Mouse (Mus musculus): Measurements from ENCODE around the gene Epha1. TPM values are rescaled to one million over a fixed set of nuclear protein-coding genes. Genes with fewer than 3 reads are reported as not detected.

The Epha1 gene
- polyA plus RNA-seq, 1 experiment from 2014 or later: 4.3 TPM

GRCm38 (mm10) chr6:42361041-42361895, 11.8 kb downstream of the Epha1 start:
- Histone ChIP-seq H3K9ac (ENCODE audit: low read depth, low read length) (no peak overlapping the region), H3K4me3 (ENCODE audit: low read depth, low read length) (no peak overlapping the region), H3K36me3 (ENCODE audit: control insufficient read depth, insufficient read depth, low read length) (peaks cover 51% of the 10 kb centered on the region), H3K27me3 (replicated peaks; ENCODE audit: control insufficient read depth, insufficient read depth, low read length) (no peaks in the 10 kb centered on the region), H3K27ac (replicated peaks; ENCODE audit: low read depth, low read length) (no peak overlapping the region), H3K9me3 (ENCODE audit: control insufficient read depth, low read length) (no peaks in the 10 kb centered on the region), H3K4me2 (ENCODE audit: low read depth, low read length) (no peak overlapping the region), H3K4me1 (ENCODE audit: control insufficient read depth, insufficient read depth, low read length) (no peaks in the 10 kb centered on the region)
- DNase-seq (ENCODE audit: low spot score) (no peak), ATAC-seq (ENCODE audit: low read depth) (no peak)
- 88% methylated on average over 13 of the region's 13 CpGs for WGBS

GRCm38 (mm10) chr6:42360231-42360840, 12.7 kb downstream of the Epha1 start:
- H3K36me3 ChIP-seq (ENCODE audit: control insufficient read depth, insufficient read depth, low read length): peaks cover 60% of the 10 kb centered on the region

GRCm38 (mm10) chr6:42359364-42360147, 13.5 kb downstream of the Epha1 start:
- Histone ChIP-seq H3K4me3 (ENCODE audit: low read depth, low read length) (no peak overlapping the region), H3K36me3 (ENCODE audit: control insufficient read depth, insufficient read depth, low read length) (peaks cover 68% of the 10 kb centered on the region), H3K27ac (replicated peaks; ENCODE audit: low read depth, low read length) (no peak overlapping the region), H3K9me3 (ENCODE audit: control insufficient read depth, low read length) (no peaks in the 10 kb centered on the region), H3K4me1 (ENCODE audit: control insufficient read depth, insufficient read depth, low read length) (no peaks in the 10 kb centered on the region), H3K27me3 (replicated peaks; ENCODE audit: control insufficient read depth, insufficient read depth, low read length) (no peaks in the 10 kb centered on the region), H3K4me2 (ENCODE audit: low read depth, low read length) (no peak overlapping the region), H3K9ac (ENCODE audit: low read depth, low read length) (no peak overlapping the region)
- ATAC-seq (ENCODE audit: low read depth) (no peak), DNase-seq (ENCODE audit: low spot score) (no peak)
- 70% methylated on average over 9 of the region's 9 CpGs for WGBS

More at GRCm38 (mm10) chr6:42360231-42360840, 12.7 kb downstream of the Epha1 start:
- no peak for DNase-seq (ENCODE audit: low spot score)
- Histone ChIP-seq H3K4me2 (ENCODE audit: low read depth, low read length) (no peak overlapping the region), H3K4me3 (ENCODE audit: low read depth, low read length) (no peak overlapping the region), H3K27ac (replicated peaks; ENCODE audit: low read depth, low read length) (no peak overlapping the region), H3K9me3 (ENCODE audit: control insufficient read depth, low read length) (no peaks in the 10 kb centered on the region), H3K4me1 (ENCODE audit: control insufficient read depth, insufficient read depth, low read length) (no peaks in the 10 kb centered on the region), H3K27me3 (replicated peaks; ENCODE audit: control insufficient read depth, insufficient read depth, low read length) (no peaks in the 10 kb centered on the region), H3K9ac (ENCODE audit: low read depth, low read length) (no peak overlapping the region)
- WGBS: 78% methylated on average over 6 of the region's 6 CpGs
- ATAC-seq (ENCODE audit: low read depth): no peak

GRCm38 (mm10) chr6:42358901-42359300, 14.2 kb downstream of the Epha1 start:
- ATAC-seq (ENCODE audit: low read depth): no peak
- H3K9me3 ChIP-seq (ENCODE audit: control insufficient read depth, low read length): no peaks in the 10 kb centered on the region
- no peak overlapping the region for H3K4me3 ChIP-seq (ENCODE audit: low read depth, low read length)
- no peak for DNase-seq (ENCODE audit: low spot score)
- 89% methylated on average over 12 of the region's 12 CpGs for WGBS
- H3K27me3 ChIP-seq (replicated peaks; ENCODE audit: control insufficient read depth, insufficient read depth, low read length): no peaks in the 10 kb centered on the region
- H3K4me1 ChIP-seq (ENCODE audit: control insufficient read depth, insufficient read depth, low read length): 0 out of 2 replicates have a peak, but pooled peaks cover 5% of the 10 kb centered on the region
- H3K27ac ChIP-seq (replicated peaks; ENCODE audit: low read depth, low read length): no peak overlapping the region
- peaks cover 68% of the 10 kb centered on the region for H3K36me3 ChIP-seq (ENCODE audit: control insufficient read depth, insufficient read depth, low read length)
- no peak overlapping the region for H3K9ac ChIP-seq (ENCODE audit: low read depth, low read length)
- H3K4me2 ChIP-seq (ENCODE audit: low read depth, low read length): no peak overlapping the region

GRCm38 (mm10) chr6:42357901-42358300, 15.2 kb downstream of the Epha1 start:
- no peak for ATAC-seq (ENCODE audit: low read depth)
- Histone ChIP-seq H3K9ac (ENCODE audit: low read depth, low read length) (no peak overlapping the region), H3K9me3 (ENCODE audit: control insufficient read depth, low read length) (no peaks in the 10 kb centered on the region), H3K4me2 (ENCODE audit: low read depth, low read length) (no peak overlapping the region), H3K27ac (replicated peaks; ENCODE audit: low read depth, low read length) (no peak overlapping the region), H3K4me1 (ENCODE audit: control insufficient read depth, insufficient read depth, low read length) (peaks cover 14% of the 10 kb centered on the region), H3K36me3 (ENCODE audit: control insufficient read depth, insufficient read depth, low read length) (peaks cover 75% of the 10 kb centered on the region), H3K27me3 (replicated peaks; ENCODE audit: control insufficient read depth, insufficient read depth, low read length) (no peaks in the 10 kb centered on the region), H3K4me3 (ENCODE audit: low read depth, low read length) (no peak overlapping the region)
- WGBS: 67% methylated on average over 5 of the region's 6 CpGs
- no peak for DNase-seq (ENCODE audit: low spot score)

- Histone ChIP-seq H3K4me2 (ENCODE audit: low read depth, low read length) (no peak overlapping the region), H3K27ac (replicated peaks; ENCODE audit: low read depth, low read length) (no peak overlapping the region), H3K9me3 (ENCODE audit: control insufficient read depth, low read length) (no peaks in the 10 kb centered on the region), H3K4me3 (ENCODE audit: low read depth, low read length) (no peak overlapping the region), H3K27me3 (replicated peaks; ENCODE audit: control insufficient read depth, insufficient read depth, low read length) (no peaks in the 10 kb centered on the region), H3K36me3 (ENCODE audit: control insufficient read depth, insufficient read depth, low read length) (peaks cover 85% of the 10 kb centered on the region), H3K9ac (ENCODE audit: low read depth, low read length) (no peak overlapping the region), H3K4me1 (ENCODE audit: control insufficient read depth, insufficient read depth, low read length) (peaks cover 23% of the 10 kb centered on the region)
- DNase-seq (ENCODE audit: low spot score) (no peak), ATAC-seq (ENCODE audit: low read depth) (no peak)
- WGBS: 93% methylated on average over 5 of the region's 5 CpGs
Measured at GRCm38 (mm10) chr6:42356913-42357312, 16.2 kb downstream of the Epha1 start.

- Histone ChIP-seq H3K9ac (ENCODE audit: low read depth, low read length) (no peak overlapping the region), H3K27ac (replicated peaks; ENCODE audit: low read depth, low read length) (no peak overlapping the region), H3K4me3 (ENCODE audit: low read depth, low read length) (no peak overlapping the region), H3K36me3 (ENCODE audit: control insufficient read depth, insufficient read depth, low read length) (peaks cover 89% of the 10 kb centered on the region), H3K9me3 (ENCODE audit: control insufficient read depth, low read length) (no peaks in the 10 kb centered on the region), H3K4me2 (ENCODE audit: low read depth, low read length) (no peak overlapping the region; the same call in 1 of the 2 replicates), H3K4me1 (ENCODE audit: control insufficient read depth, insufficient read depth, low read length) (peaks cover 33% of the 10 kb centered on the region), H3K27me3 (replicated peaks; ENCODE audit: control insufficient read depth, insufficient read depth, low read length) (no peaks in the 10 kb centered on the region)
- 85% methylated on average over 12 of the region's 13 CpGs for WGBS
- DNase-seq (ENCODE audit: low spot score): no peak
- no peak for ATAC-seq (ENCODE audit: low read depth)
Measured at GRCm38 (mm10) chr6:42355794-42356600, 17.1 kb downstream of the Epha1 start.

GRCm38 (mm10) chr6:42355366-42355765, 17.7 kb downstream of the Epha1 start:
- H3K4me1 ChIP-seq (ENCODE audit: control insufficient read depth, insufficient read depth, low read length): peaks cover 35% of the 10 kb centered on the region
- no peak for ATAC-seq (ENCODE audit: low read depth)

More at GRCm38 (mm10) chr6:42355366-42355765, 17.7 kb downstream of the Epha1 start:
- no peaks in the 10 kb centered on the region for H3K27me3 ChIP-seq (replicated peaks; ENCODE audit: control insufficient read depth, insufficient read depth, low read length)
- H3K4me3 ChIP-seq (ENCODE audit: low read depth, low read length): no peak overlapping the region
- H3K36me3 ChIP-seq (ENCODE audit: control insufficient read depth, insufficient read depth, low read length): peaks cover 82% of the 10 kb centered on the region
- H3K9me3 ChIP-seq (ENCODE audit: control insufficient read depth, low read length): no peaks in the 10 kb centered on the region
- 98% methylated on average over 6 of the region's 6 CpGs for WGBS
- peak overlapping the region; percentile 90; the same call in 1 of the 2 replicates for H3K4me2 ChIP-seq (ENCODE audit: low read depth, low read length)
- no peak overlapping the region for H3K27ac ChIP-seq (replicated peaks; ENCODE audit: low read depth, low read length)
- H3K9ac ChIP-seq (ENCODE audit: low read depth, low read length): no peak overlapping the region
- DNase-seq (ENCODE audit: low spot score): no peak

All from embryonic facial prominence, embryonic 14.5 days (tissue).